Mouse (Mus musculus) stomach, postnatal 0 days (tissue): ENCODE measurements around the gene Slc45a3.

Experiments used
- CTCF ChIP-seq: IDR thresholded peaks from 2 replicates; pipeline ENCODE4 v1.5.1; 2016; ENCODE audit warnings: antibody characterized with exemption, low read depth, mild to moderate bottlenecking, moderate library complexity
- EP300 ChIP-seq: optimal IDR thresholded peaks from 2 replicates; pipeline ENCODE3; 2016; ENCODE audit warnings: antibody characterized with exemption

DNA sequence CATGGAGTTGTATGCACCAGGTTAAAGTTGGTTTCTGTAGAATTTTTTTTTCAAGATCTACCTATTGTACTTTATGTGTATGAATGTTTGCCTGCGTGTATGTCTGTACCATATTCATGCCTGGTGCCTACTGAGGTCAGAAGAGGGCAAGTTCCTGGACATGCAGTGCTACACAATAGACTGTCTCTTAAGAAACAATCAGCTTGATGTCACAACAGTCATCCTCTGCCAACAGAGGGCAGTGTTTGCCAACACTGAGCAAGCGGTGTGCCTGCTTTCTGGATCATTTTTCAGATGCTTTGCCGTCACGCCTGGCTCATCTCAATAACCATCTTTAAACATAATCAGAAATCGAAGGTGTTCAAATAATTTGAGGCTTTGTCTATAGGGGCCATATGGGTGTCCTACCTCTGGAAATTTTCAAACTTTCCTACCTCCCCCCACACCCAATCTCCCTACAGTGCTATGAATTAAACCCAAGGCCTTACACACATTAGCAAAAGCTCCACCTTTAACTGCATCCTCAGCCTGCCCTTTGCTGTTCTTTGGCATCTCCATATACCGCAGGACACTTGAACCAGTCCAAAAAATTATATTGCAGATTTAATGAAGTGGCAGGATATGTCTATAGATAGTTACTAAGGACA is 25.0 kb upstream of the Slc45a3 start:
- peak; percentile 90 for TF ChIP-seq CTCF
- TF ChIP-seq EP300 = no peak
